ENCODE assay signal across 8 mouse cellular contexts in the genomic region with DNA sequence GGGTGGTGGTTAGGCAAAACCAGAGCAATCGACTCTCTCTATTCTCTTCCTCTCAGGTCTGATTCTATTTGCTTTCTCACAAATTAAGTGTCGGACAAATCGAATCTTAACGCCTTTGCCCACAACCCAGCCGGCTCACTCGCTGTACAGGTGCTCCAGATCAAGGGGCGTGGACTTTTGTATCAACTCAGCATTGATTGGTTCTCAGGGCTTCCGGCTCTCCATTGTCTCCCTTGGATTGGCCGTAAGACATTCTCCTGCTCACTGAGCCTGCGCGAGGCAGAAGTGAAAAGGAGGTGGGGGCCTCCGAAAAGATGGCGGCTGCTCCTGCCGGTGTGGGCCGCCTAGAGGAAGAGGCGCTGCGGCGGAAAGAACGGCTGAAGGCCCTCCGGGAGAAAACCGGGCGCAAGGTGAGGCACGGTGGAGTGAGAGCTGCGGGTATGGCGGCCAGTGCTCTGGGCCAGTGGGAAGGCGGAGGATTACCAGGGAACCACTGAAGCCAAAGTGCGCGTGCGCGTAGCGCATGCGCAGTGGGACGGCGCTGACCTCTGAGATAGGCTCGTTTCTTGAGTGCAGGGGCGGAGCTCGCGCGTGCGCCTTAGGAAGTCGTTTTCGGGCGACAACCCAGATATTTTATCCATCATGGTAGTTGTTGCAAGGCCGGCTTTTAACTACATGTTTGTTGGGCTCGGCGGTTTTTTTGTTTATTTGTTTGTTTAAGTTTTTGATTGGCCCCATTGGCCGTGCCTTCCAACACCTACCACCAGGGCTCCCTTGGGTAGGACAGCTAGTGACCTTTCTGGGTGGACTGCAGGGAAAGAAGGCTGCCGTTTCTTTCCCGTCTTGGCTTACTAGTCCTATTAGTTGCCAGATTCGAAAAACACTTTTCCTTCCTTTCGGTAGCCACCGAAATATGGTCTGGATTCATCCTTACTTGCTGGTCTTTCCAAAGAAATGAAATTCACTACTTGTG. TPM values are rescaled to one million over a fixed set of nuclear protein-coding genes. Genes with fewer than 3 reads are reported as not detected.
DNase-seq lines count a peak whose midpoint lies in the region; ATAC-seq and TF ChIP-seq lines count a peak whose summit lies in the region.

A gene (plus strand): TSS at position 255 of the 973 bp plus-strand sequence.

- H3K27ac ChIP-seq in hindbrain, embryonic 10.5 days: peak within 1 kb of the TSS; percentile 99
- peak within 1 kb of the TSS; percentile 91 for H3K27ac ChIP-seq in lung, postnatal 0 days (ENCODE audit: low read length)

- H3K9me3 ChIP-seq in hindbrain, embryonic 10.5 days: no peaks in the 10 kb centered on the region
- no peaks in the 10 kb centered on the region for H3K9me3 ChIP-seq in lung, postnatal 0 days (ENCODE audit: low read length)

- peak; percentile 90 for ATAC-seq in frontal cortex, adult (ENCODE audit: low TSS enrichment)
- peak; percentile 85 for ATAC-seq in lung, postnatal 0 days

- DNase-seq in MN1 (ENCODE audit: low spot score): peak; percentile 96
- DNase-seq in cerebellum, adult 9-10 months: peak; percentile 98
- peak; percentile 95 for DNase-seq in hindbrain, embryonic 10.5 days (ENCODE audit: low spot score)
- peak; percentile 98 for DNase-seq in layer of hippocampus, adult 9-11 months
- peak; percentile 99 for DNase-seq in lung, postnatal 0 days (ENCODE audit: low spot score)
- DNase-seq in ovary, postnatal 14 days (ENCODE audit: low spot score): peak; percentile 91
- DNase-seq in thymus, postnatal 14 days: peak; percentile 95

- under 1% methylated on average over 52 of the region's 52 CpGs for WGBS in hindbrain, embryonic 10.5 days
- 1% methylated on average over 50 of the region's 52 CpGs for WGBS in lung, postnatal 0 days

- peak; percentile 11; the same call in 1 of the 2 replicates for TF ChIP-seq EP300 in lung, postnatal 0 days (IDR thresholded peaks at IDR 0.05)

- TF ChIP-seq CTCF in lung, postnatal 0 days (IDR thresholded peaks at IDR 0.05): peak; percentile 53

- peaks cover 11% of the 10 kb centered on the region for H3K36me3 ChIP-seq in hindbrain, embryonic 10.5 days
- H3K36me3 ChIP-seq in lung, postnatal 0 days (ENCODE audit: insufficient read depth, low read length): no peaks in the 10 kb centered on the region

- H3K4me3 ChIP-seq in hindbrain, embryonic 10.5 days: peak within 1 kb of the TSS; percentile 78
- peak within 1 kb of the TSS; percentile 60 for H3K4me3 ChIP-seq in lung, postnatal 0 days (ENCODE audit: low read depth, low read length)

- H3K4me2 ChIP-seq in lung, postnatal 0 days (replicated peaks; ENCODE audit: low read depth, low read length): peak within 1 kb of the TSS; percentile 58

- peaks cover 23% of the 10 kb centered on the region for H3K27me3 ChIP-seq in hindbrain, embryonic 10.5 days (ENCODE audit: insufficient read depth, poor library complexity, severe bottlenecking)
- H3K27me3 ChIP-seq in lung, postnatal 0 days (replicated peaks; ENCODE audit: insufficient read depth, low read length): no peaks in the 10 kb centered on the region

- H3K9ac ChIP-seq in lung, postnatal 0 days (replicated peaks; ENCODE audit: low read depth): peak within 1 kb of the TSS; percentile 61

- H3K4me1 ChIP-seq in hindbrain, embryonic 10.5 days (replicated peaks): peaks cover 57% of the 10 kb centered on the region
- H3K4me1 ChIP-seq in lung, postnatal 0 days (ENCODE audit: insufficient read depth, low read depth, low read length): peaks cover 18% of the 10 kb centered on the region; the same call in 1 of the 2 replicates

RNA-seq across cellular contexts. Expression of the gene that starts here (rescaled TPM):
- polyA plus RNA-seq in hindbrain, embryonic 10.5 days (2016; fragmentation: Nextera tagmentation; extraction: Ambion mirVana): 173 and 180 TPM in 2 replicates
- polyA plus RNA-seq in lung, postnatal 0 days (2015; fragmentation: Nextera tagmentation; extraction: Ambion mirVana): 180 and 200 TPM in 2 replicates

Comparison
In these comparisons a context has a peak if more than half of its experiments do, and no peak if none do; other contexts are left out.
1. Peak in every context shown above with its lines: DNase-seq, ATAC-seq, H3K4me3 ChIP-seq and H3K27ac ChIP-seq.